Mouse (Mus musculus) urinary bladder, postnatal 36 days (tissue): Measurements from ENCODE around the gene Tnrc6b.
A peak's percentile ranks its signal among the peaks of the same experiment; 100 is the strongest.
"Not testable (repeated sequence)": the region's sequence is repeated elsewhere in the genome, so short reads cannot be mapped to it uniquely, and the experiment has no call there.

Experiments used
- DNase-seq, 2 experiments: peaks; one replicate each; pipeline ENCODE4 v3.0.0; 2022; ENCODE audit warnings: low spot score in 2 of 2, mixed read lengths in 1 of 2

Gene Tnrc6b

GRCm38 (mm10) chr15:80844926-80845325, 133.8 kb downstream of the Tnrc6b start:
- DNase-seq = no peak

- DNase-seq = no peak
Measured at GRCm38 (mm10) chr15:80850004-80850403, 138.9 kb downstream of the Tnrc6b start.

- no peak for DNase-seq
Measured at GRCm38 (mm10) chr15:80850682-80851475, 139.8 kb downstream of the Tnrc6b start.

- DNase-seq = no peak
Measured at GRCm38 (mm10) chr15:80852122-80852521, 141.0 kb downstream of the Tnrc6b start.

- DNase-seq = not testable (repeated sequence)
Measured at GRCm38 (mm10) chr15:80852527-80852926, 141.4 kb downstream of the Tnrc6b start.

- no peak for DNase-seq
Measured at GRCm38 (mm10) chr15:80859366-80859765, 148.3 kb downstream of the Tnrc6b start.

GRCm38 (mm10) chr15:80861302-80861701, 150.2 kb downstream of the Tnrc6b start:
- DNase-seq = no peak

GRCm38 (mm10) chr15:80862027-80862426, 150.9 kb downstream of the Tnrc6b start:
- DNase-seq = no peak

- DNase-seq = not testable (repeated sequence)
Measured at GRCm38 (mm10) chr15:80868603-80869002, 157.5 kb downstream of the Tnrc6b start.

- DNase-seq = no peak
Measured at GRCm38 (mm10) chr15:80874726-80875125, 163.6 kb downstream of the Tnrc6b start.

- peak in 1 of 2 experiments; percentile 54 for DNase-seq
Measured at GRCm38 (mm10) chr15:80876231-80876630, 165.1 kb downstream of the Tnrc6b start.

GRCm38 (mm10) chr15:80884095-80884494, 173.0 kb downstream of the Tnrc6b start:
- no peak for DNase-seq

- no peak for DNase-seq
Measured at GRCm38 (mm10) chr15:80886361-80887156, 175.4 kb downstream of the Tnrc6b start.

- DNase-seq = no peak
Measured at GRCm38 (mm10) chr15:80892341-80892740, 181.2 kb downstream of the Tnrc6b start.

GRCm38 (mm10) chr15:80896741-80897140, 185.6 kb downstream of the Tnrc6b start:
- DNase-seq = no peak

- DNase-seq = no peak
Measured at GRCm38 (mm10) chr15:80897911-80898310, 186.8 kb downstream of the Tnrc6b start.

GRCm38 (mm10) chr15:80899806-80900205, 188.7 kb downstream of the Tnrc6b start:
- DNase-seq = no peak

- no peak for DNase-seq
Measured at GRCm38 (mm10) chr15:80901806-80902513, 190.8 kb downstream of the Tnrc6b start.

GRCm38 (mm10) chr15:80904776-80905175, 193.7 kb downstream of the Tnrc6b start:
- DNase-seq = not testable (repeated sequence)

- no peak for DNase-seq
Measured at GRCm38 (mm10) chr15:80910183-80910582, 199.1 kb downstream of the Tnrc6b start.

- DNase-seq = no peak
Measured at GRCm38 (mm10) chr15:80910790-80911531, 199.8 kb downstream of the Tnrc6b start.
